Mouse (Mus musculus) heart, embryonic 12.5 days (tissue): ENCODE measurements around the gene Rmdn3. TPM values are rescaled to one million over a fixed set of nuclear protein-coding genes. Genes with fewer than 3 reads are reported as not detected.
A peak's percentile ranks its signal among the peaks of the same experiment; 100 is the strongest.

ENCODE experiments used
- ATAC-seq: fragments of 200-750 bp; cut with Nextera tagmentation; 2 replicates; pipeline ENCODE4 v1.8.0; 2017; ENCODE audit warnings: moderate TSS enrichment, moderate library complexity; ENCODE audit not compliant: insufficient number of reproducible peaks, low FRiP score
- H3K27ac ChIP-seq: fragments of 300-500 bp; sonication (generic); 2 replicates; pipeline ENCODE4 v1.5.1; 2016; ENCODE audit warnings: mild to moderate bottlenecking, moderate library complexity; ENCODE audit not compliant: poor library complexity, severe bottlenecking
- H3K27me3 ChIP-seq: fragments of 300-500 bp; sonication (generic); replicated peaks from 2 replicates; pipeline ENCODE4 v1.6.1; 2016; ENCODE audit warnings: mild to moderate bottlenecking, moderate library complexity
- H3K36me3 ChIP-seq: fragments of 300-500 bp; sonication (generic); 2 replicates; pipeline ENCODE4 v1.6.1; 2016; ENCODE audit warnings: mild to moderate bottlenecking, moderate library complexity
- H3K4me1 ChIP-seq: fragments of 300-500 bp; sonication (generic); replicated peaks from 2 replicates; pipeline ENCODE4 v1.6.1; 2016; ENCODE audit warnings: mild to moderate bottlenecking
- H3K4me2 ChIP-seq: fragments of 300-500 bp; sonication (generic); 2 replicates; pipeline ENCODE4 v1.6.1; 2016; ENCODE audit warnings: mild to moderate bottlenecking, moderate library complexity
- H3K4me3 ChIP-seq: fragments of 300-500 bp; sonication (generic); 2 replicates; pipeline ENCODE4 v1.5.1; 2016; ENCODE audit warnings: mild to moderate bottlenecking
- H3K9ac ChIP-seq: fragments of 300-500 bp; sonication (generic); 2 replicates; pipeline ENCODE4 v1.6.1; 2016; ENCODE audit warnings: mild to moderate bottlenecking, moderate library complexity
- H3K9me3 ChIP-seq: fragments of 300-500 bp; sonication (generic); replicated peaks from 2 replicates; pipeline ENCODE4 v1.6.1; 2016; ENCODE audit warnings: mild to moderate bottlenecking, moderate library complexity
- WGBS: fragments of 180-500 bp; shearing (Covaris S2); methylation state at CpG from one replicate; pipeline ENCODE4 v1.1.7; 2016; 5-methylcytosine and 5-hydroxymethylcytosine counted together
- polyA plus RNA-seq: library from polyadenylated mRNA; unstranded; fragments of >200 nt; fragmentation: Nextera tagmentation; extraction: Ambion mirVana; gene quantifications from 2 replicates; pipeline ENCODE4 v1.2.1, GENCODE M21; 2016

Gene Rmdn3
- polyA plus RNA-seq, 1 experiment from 2014 or later: 29.2 TPM

DNA sequence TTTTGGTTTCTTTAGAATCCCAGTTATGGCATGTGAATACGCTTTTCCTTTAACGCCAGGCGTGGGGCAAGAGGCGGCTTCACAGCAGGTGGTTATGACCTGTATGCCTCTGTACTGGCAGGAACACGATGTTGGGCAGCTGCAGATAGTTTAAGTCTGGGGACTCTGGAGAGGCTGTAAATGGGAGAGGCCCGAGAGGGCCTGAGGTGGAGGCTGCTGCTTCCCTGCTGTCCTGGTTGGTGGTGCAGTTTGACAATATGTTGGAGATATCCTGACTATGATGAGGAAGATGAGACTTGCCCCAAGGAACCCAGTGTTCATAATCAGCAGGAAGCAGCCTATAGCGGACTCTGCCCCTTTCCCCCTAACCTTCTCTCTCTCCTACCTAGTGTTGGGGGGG is 26.1 kb upstream of the Rmdn3 start:
- H3K4me3 ChIP-seq: no peak overlapping the region
- WGBS: 86% methylated on average over 7 of the region's 7 CpGs
- H3K36me3 ChIP-seq: peaks cover 51% of the 10 kb centered on the region
- no peak overlapping the region for H3K9ac ChIP-seq
- H3K4me1 ChIP-seq: no peaks in the 10 kb centered on the region
- no peak overlapping the region for H3K27ac ChIP-seq
- ATAC-seq: no peak
- no peaks in the 10 kb centered on the region for H3K27me3 ChIP-seq
- H3K4me2 ChIP-seq: no peak overlapping the region
- H3K9me3 ChIP-seq: no peaks in the 10 kb centered on the region

DNA sequence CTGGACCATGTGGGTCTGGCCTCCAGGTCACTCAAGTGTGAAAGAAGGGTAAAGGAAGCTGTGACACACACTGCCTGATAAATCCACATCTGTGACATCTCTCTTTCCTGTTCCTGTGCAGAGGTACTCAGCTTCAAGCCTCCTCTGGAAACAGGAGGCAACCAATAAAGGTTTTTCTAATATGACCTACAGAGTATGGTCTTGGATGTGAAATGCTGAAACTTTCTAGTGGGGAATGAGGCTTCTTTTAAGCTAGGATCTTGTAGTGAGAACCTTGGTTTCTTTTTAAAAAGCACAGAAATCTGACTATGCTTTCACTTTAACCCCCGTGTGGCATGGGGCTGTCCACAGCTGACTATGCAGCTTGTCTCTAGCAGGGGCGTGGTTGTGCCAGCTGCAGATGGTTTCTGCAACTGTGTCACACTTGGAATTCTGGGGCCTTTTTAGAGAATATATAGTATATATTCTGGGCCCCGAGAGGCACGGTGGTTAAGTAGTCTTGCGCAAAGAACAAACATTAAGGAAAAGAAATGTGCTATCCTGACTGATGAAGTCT is 20.6 kb upstream of the Rmdn3 start:
- H3K36me3 ChIP-seq: peaks cover 35% of the 10 kb centered on the region
- no peak for ATAC-seq
- H3K4me3 ChIP-seq: no peak overlapping the region
- H3K4me2 ChIP-seq: no peak overlapping the region
- H3K27me3 ChIP-seq: peaks cover 13% of the 10 kb centered on the region
- H3K9me3 ChIP-seq: no peaks in the 10 kb centered on the region
- 83% methylated on average over 5 of the region's 5 CpGs for WGBS
- H3K27ac ChIP-seq: no peak overlapping the region
- no peak overlapping the region for H3K9ac ChIP-seq
- H3K4me1 ChIP-seq: peaks cover 27% of the 10 kb centered on the region

DNA sequence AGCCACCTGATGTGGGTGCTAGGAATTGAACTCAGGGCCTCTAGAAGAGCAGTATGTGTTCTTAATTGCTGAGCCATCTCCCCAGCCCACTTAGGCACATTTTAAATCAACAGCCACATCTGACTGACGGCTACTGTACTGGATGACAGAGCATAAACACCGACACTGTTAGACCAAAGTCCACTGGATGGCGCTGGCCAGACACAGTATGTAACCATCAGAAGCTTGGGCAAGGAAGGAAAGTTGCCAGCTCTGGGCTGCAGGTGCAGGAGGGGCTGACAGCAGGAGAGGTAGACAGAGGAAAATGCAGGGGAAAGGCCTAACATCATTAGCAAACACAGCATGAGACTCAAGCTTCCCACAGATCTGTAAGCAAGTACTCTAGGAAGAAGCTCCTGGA is 19.9 kb upstream of the Rmdn3 start:
- Histone ChIP-seq H3K4me3 (no peak overlapping the region), H3K27me3 (peaks cover 13% of the 10 kb centered on the region), H3K9me3 (no peaks in the 10 kb centered on the region), H3K4me1 (peaks cover 34% of the 10 kb centered on the region), H3K4me2 (no peak overlapping the region), H3K36me3 (peaks cover 35% of the 10 kb centered on the region), H3K9ac (no peak overlapping the region), H3K27ac (no peak overlapping the region)
- 53% methylated on average over 3 of the region's 3 CpGs for WGBS
- ATAC-seq: no peak

DNA sequence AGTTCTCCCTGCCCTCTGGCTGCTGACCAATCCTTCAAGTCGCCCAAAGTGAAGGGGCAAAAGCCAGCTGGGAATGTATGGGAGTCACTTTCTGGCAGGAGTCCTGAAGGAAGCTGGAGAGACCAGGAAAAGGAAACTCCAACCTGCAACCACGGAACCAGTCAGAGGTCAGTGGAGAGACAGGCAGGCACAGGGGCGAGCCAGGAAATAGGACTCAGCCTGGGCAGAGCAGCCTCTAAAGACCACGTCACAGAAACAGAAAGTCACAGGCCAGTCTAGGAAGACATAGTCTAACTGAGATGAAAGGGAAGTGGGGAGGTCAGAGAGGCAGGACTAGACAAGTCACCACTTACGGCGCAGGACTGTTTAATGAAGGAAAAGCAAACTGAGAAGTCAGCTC is 18.8 kb upstream of the Rmdn3 start:
- ATAC-seq: no peak
- Histone ChIP-seq H3K27me3 (peaks cover 13% of the 10 kb centered on the region), H3K4me1 (peaks cover 35% of the 10 kb centered on the region), H3K4me2 (no peak overlapping the region), H3K36me3 (peaks cover 33% of the 10 kb centered on the region), H3K9me3 (no peaks in the 10 kb centered on the region), H3K4me3 (no peak overlapping the region), H3K27ac (no peak overlapping the region), H3K9ac (no peak overlapping the region)
- 60% methylated on average over 6 of the region's 6 CpGs for WGBS

DNA sequence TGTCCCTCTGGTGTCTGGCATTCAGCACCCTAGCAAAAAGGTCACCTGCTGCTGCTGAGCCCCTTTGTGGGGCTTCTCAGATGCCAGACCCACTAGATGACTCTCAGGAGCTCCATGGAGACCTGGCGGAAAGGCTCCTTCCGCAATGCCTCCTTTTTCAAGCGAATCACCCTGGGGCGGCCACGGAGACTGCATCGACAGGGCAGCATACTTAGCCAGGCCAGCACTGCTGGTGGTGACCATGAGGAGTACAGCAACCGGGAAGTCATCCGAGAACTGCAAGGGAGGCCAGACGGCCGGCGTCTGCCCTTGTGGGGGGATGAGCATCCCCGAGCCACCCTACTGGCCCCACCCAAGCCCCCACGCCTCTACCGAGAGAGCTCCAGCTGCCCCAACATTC is 18.0 kb upstream of the Rmdn3 start:
- Histone ChIP-seq H3K4me2 (no peak overlapping the region), H3K36me3 (peaks cover 25% of the 10 kb centered on the region; the same call in 1 of the 2 replicates), H3K4me3 (no peak overlapping the region), H3K27ac (no peak overlapping the region), H3K27me3 (peaks cover 13% of the 10 kb centered on the region), H3K4me1 (peaks cover 35% of the 10 kb centered on the region), H3K9me3 (no peaks in the 10 kb centered on the region), H3K9ac (0 out of 2 replicates have a peak overlapping the region, but pooled peaks have one; percentile 20)
- no peak for ATAC-seq
- WGBS: 56% methylated on average over 14 of the region's 14 CpGs

DNA sequence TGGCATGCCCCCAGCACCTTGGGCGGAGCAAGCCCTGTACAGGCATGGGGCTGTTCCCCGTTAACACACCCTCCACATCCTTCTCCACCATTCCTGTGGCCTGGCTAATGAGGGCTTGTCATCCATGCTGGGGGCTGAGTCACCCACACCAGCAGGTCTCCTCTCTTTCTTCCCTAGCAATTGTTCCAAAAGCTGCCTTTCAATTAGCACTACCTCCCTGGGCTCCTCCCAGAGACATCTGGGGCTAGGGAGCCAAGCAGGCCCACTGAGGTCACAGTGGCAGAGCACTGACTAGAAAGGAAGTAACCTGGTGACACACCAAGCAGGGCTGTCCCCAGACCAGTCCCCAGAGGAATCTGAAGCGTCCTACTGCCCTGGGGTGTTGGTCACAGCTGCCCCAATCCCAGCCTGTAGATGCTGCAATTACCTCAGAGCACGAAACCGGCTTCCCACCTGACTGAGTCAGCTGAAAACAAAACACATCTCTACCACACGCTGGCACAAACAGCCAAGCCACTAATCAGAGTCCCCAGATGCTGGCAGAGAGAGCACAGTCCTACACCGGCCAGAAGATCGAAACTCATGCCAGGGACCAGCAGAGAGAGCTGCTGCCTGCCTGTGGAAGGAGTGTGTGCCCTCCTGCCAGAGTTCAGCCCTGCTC is 17.3 kb upstream of the Rmdn3 start, which contains the start of gene Gm14137:
Gene Gm14137 (plus strand): TSS at position 519 of the 661 bp plus-strand sequence.
- ATAC-seq: no peak
- Histone ChIP-seq H3K27ac (peak within 1 kb of the TSS; percentile 71; the same call in 1 of the 2 replicates), H3K9ac (peak within 1 kb of the TSS; percentile 51; the same call in 1 of the 2 replicates)

DNA sequence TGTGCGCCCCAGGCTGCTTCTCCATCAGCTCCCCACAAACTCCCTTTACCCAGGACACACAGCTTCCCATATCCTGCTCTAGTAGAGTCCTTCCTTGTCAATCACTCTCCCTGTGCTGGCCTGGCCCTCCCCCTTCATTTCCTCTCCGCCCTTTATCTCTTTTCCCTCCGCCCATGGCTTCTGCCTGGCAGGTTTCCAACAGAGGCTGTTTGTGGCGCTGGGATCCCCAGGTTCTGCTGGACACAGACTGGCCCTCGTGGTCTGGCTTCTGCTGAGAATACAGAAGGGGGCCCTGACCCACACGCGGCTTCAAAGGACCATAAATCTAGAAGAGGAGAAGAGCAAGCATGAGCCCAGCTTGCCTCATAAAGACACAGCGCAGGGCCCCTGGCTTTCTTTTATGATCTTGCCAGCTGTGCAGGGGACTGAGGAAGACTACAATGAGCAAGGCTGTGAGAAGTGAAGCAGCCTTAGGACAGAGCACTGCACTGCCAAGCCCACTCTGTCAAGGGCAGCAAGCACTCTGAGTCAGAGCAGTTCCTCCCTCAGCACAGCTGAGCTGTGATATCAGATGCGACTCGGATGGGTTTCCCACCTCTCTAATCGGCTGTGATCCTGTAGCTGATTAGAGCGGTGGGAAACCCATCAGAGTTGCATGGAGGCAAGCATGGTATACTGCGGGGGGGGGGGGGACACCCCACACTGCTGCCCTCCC is 16.2 kb upstream of the Rmdn3 start:
- Histone ChIP-seq H3K27me3 (peaks cover 28% of the 10 kb centered on the region), H3K9ac (peak overlapping the region; percentile 51; the same call in 1 of the 2 replicates), H3K4me2 (peak overlapping the region; percentile 62), H3K27ac (peak overlapping the region; percentile 71), H3K9me3 (no peaks in the 10 kb centered on the region), H3K4me3 (0 out of 2 replicates have a peak overlapping the region, but pooled peaks have one; percentile 12), H3K36me3 (peaks cover 9% of the 10 kb centered on the region; the same call in 1 of the 2 replicates), H3K4me1 (peaks cover 36% of the 10 kb centered on the region)
- WGBS: 10% methylated on average over 13 of the region's 13 CpGs
- ATAC-seq: peak; percentile 77

More for the DNA sequence above, 17.3 kb upstream of the Rmdn3 start, which contains the start of gene Gm14137:
- Histone ChIP-seq H3K9me3 (no peaks in the 10 kb centered on the region), H3K27me3 (peaks cover 20% of the 10 kb centered on the region), H3K4me2 (peak within 1 kb of the TSS; percentile 62), H3K36me3 (peaks cover 18% of the 10 kb centered on the region; the same call in 1 of the 2 replicates), H3K4me3 (no peak within 1 kb of the TSS), H3K4me1 (peaks cover 35% of the 10 kb centered on the region)
- 57% methylated on average over 8 of the region's 8 CpGs for WGBS

DNA sequence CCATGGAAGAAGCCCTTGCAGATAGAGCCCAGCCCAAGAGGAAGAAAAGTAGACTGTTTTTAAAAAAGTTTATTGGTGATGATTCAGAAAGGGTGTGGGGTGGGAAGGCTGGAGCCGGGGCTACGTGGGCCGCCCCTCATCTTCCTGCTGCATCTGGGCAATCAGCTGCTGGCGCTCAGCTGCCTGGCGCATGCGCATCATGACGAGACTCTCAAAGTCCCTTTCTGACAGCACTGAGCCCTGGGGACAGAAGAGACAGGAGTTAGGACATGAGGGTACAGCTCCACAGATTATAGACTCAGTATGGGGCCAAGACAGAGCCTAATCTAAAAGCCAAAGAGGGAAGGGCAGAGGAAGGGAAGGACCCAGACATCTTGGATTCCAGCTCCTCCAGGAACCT is 15.6 kb upstream of the Rmdn3 start:
- H3K4me1 ChIP-seq: peaks cover 39% of the 10 kb centered on the region
- H3K4me2 ChIP-seq: peak overlapping the region; percentile 62
- H3K4me3 ChIP-seq: no peak overlapping the region
- peaks cover 9% of the 10 kb centered on the region; the same call in 1 of the 2 replicates for H3K36me3 ChIP-seq
- peaks cover 32% of the 10 kb centered on the region for H3K27me3 ChIP-seq
- H3K9ac ChIP-seq: 0 out of 2 replicates have a peak overlapping the region, but pooled peaks have one; percentile 51
- H3K27ac ChIP-seq: peak overlapping the region; percentile 71; the same call in 1 of the 2 replicates
- H3K9me3 ChIP-seq: no peaks in the 10 kb centered on the region
- 77% methylated on average over 7 of the region's 7 CpGs for WGBS
- no peak for ATAC-seq

DNA sequence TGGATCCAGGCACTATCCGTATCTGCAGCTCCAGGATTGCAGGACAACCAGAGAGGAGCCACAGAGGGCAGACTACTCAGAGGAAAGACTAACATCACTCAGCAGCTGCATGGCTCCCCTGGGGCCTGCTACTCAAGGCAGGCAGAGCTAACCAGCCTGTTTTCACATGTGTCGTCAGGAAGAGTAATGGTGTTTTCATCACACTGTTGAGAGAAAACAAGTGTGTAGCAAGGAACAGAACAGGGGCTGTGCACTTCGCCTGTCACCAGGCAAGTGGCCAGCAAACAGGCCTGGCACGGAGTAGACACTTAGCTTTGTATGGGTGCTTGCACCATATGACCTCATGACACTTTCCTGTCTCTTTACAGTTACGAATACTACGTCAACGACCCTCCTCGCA is 14.7 kb upstream of the Rmdn3 start:
- 42% methylated on average over 8 of the region's 8 CpGs for WGBS

DNA sequence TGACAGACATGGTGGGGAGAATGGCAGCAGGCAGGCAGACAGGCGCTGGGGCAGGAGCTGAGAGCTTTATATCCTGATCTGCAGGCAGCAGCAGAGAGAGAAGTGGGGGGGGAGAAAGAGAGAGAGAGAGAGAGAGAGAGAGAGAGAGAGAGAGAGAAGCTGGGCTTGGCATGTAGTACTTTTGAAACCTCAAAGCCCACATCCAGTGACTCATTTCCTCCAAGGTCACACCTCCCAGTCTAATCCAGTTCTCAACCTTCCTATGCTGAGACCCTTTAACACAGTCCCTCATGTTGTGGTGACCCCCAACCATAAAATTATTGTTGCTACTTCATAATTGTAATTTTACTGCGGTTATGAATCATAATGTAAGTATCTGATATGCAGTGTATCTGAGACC is 13.4 kb upstream of the Rmdn3 start:
- WGBS: 83% methylated on average over 2 of the region's 2 CpGs
- Histone ChIP-seq H3K9ac (no peak overlapping the region), H3K9me3 (no peaks in the 10 kb centered on the region), H3K27me3 (peaks cover 42% of the 10 kb centered on the region), H3K27ac (no peak overlapping the region), H3K4me1 (peaks cover 49% of the 10 kb centered on the region), H3K36me3 (no peaks in the 10 kb centered on the region), H3K4me3 (no peak overlapping the region), H3K4me2 (no peak overlapping the region)
- no peak for ATAC-seq

More for the DNA sequence above, 14.7 kb upstream of the Rmdn3 start:
- peaks cover 32% of the 10 kb centered on the region for H3K27me3 ChIP-seq
- H3K4me3 ChIP-seq: no peak overlapping the region
- H3K9ac ChIP-seq: no peak overlapping the region
- H3K4me2 ChIP-seq: no peak overlapping the region
- H3K4me1 ChIP-seq: peaks cover 48% of the 10 kb centered on the region
- ATAC-seq: no peak
- no peak overlapping the region for H3K27ac ChIP-seq
- H3K36me3 ChIP-seq: 0 out of 2 replicates have a peak, but pooled peaks cover under 1% of the 10 kb centered on the region
- H3K9me3 ChIP-seq: no peaks in the 10 kb centered on the region

DNA sequence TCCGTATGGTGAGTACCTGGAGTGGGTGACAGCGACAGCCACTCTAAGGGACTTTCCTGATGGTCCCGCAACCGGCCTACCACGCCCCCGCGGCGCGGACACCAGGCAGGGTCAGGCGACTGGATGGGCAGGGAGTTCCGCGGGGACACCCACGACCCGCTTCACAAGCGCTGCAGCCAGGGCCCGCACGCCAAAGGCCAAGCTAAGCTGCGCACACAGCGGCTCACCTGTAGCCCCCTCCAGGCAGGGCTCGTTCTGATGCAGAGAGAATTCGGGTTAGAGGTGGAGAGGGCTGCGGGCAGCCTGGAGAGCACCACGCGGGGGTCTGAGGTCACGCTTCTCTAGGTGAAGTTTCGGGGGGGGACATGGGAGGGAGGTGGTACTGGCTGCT is 11.0 kb upstream of the Rmdn3 start:
- Histone ChIP-seq H3K4me2 (peak overlapping the region; percentile 99), H3K27me3 (peaks cover 31% of the 10 kb centered on the region), H3K9ac (peak overlapping the region; percentile 75), H3K27ac (no peak overlapping the region), H3K4me1 (peaks cover 27% of the 10 kb centered on the region), H3K9me3 (no peaks in the 10 kb centered on the region), H3K36me3 (no peaks in the 10 kb centered on the region), H3K4me3 (peak overlapping the region; percentile 62)
- WGBS: 2% methylated on average over 26 of the region's 26 CpGs
- ATAC-seq: no peak
